Mouse (Mus musculus): ENCODE measurements around the gene Pcca.

DNA sequence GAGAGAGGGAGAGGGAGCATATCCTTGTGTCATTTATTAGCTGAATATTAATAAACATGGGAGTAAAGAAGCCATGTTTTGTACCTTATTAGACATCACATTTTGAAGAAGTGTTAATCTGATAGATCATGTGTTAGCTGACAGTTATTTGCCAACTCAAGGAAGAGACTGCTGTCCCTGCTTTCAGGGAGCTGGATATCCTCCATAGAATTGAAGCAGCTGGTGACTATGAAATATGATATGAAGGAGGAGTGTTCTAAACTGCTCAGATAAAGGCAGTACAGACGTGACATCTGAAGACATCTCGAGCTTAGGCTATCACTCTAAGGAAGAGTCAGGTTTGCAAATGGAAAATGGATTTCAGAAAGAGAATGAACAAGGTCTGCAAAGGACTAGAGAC, 289.7 kb downstream of the Pcca start:
- TF ChIP-seq CTCF (IDR thresholded peaks at IDR 0.05; ENCODE audit: borderline replicate concordance, insufficient read depth, low read depth, low read length) (no peak), POLR2A (IDR thresholded peaks at IDR 0.05; ENCODE audit: borderline replicate concordance, insufficient read depth, low read length) (no peak)
